9 mouse cellular contexts compared by ENCODE assay signal in the genomic region with DNA sequence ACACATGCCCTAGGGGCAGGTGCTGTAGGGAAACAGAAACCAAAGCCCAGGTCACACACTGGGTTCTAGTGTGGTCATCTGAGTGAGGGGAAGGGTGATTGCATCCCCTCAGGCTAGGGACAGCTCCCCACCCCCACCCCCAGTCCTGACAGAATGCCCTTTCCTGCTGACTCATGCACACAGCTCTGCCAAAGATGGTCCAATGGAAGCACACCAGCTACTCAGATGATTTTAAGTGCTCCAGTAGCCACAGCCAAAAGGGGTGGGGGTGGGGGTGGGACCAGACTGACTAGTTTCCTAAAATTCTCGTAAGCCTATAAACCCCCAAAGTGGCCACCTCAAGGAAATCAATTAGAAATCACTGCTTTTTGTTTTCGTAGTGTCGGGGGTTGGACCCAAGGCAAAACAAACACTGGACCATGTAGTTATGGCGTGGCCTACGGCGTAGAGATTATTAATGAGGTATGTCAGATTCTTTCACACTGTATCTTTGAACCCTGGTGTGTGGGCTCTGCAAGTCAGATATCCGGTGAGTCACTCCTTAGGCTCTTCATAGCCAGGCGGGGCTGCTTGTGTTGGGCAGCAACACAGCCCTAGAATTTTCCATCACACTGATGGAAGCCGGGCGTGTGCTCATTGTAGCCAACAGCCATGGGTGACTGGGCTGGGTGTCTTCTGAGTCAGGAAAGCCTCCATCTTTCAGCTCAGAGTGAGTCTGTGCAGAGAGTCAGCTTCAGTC. TPM values are rescaled to one million over a fixed set of nuclear protein-coding genes. Genes with fewer than 3 reads are reported as not detected.
DNase-seq lines count a peak whose midpoint lies in the region; ATAC-seq lines count a peak whose summit lies in the region.
"Had no signal": no experiment of that assay in that cellular context is flagged by ENCODE, and none has a peak within 500 bp of the region (broad histone marks: within the 10 kb centered on the region; RNA-seq: fewer than 3 reads in every experiment).

No protein-coding gene starts in this region.

- H3K4me1 ChIP-seq in forebrain, embryonic 12.5 days: peaks cover 54% of the 10 kb centered on the region
- peaks cover 53% of the 10 kb centered on the region for H3K4me1 ChIP-seq in hindbrain, embryonic 13.5 days (replicated peaks)
- peaks cover 40% of the 10 kb centered on the region for H3K4me1 ChIP-seq in lung, embryonic 16.5 days (replicated peaks; ENCODE audit: control insufficient read depth, insufficient read depth, low read length)

- no peak overlapping the region for H3K4me3 ChIP-seq in forebrain, embryonic 12.5 days (replicated peaks)
- H3K4me3 ChIP-seq in hindbrain, embryonic 13.5 days: no peak overlapping the region
- no peak overlapping the region for H3K4me3 ChIP-seq in lung, embryonic 16.5 days (ENCODE audit: low read length)
- H3K4me3 ChIP-seq: erythroblast, embryonic 14.5 days had no signal

- 76% methylated on average over 10 of the region's 10 CpGs for WGBS in forebrain, embryonic 12.5 days
- WGBS in hindbrain, embryonic 13.5 days: 57% methylated on average over 10 of the region's 10 CpGs
- 30% methylated on average over 10 of the region's 10 CpGs for WGBS in lung, embryonic 16.5 days

- no peaks in the 10 kb centered on the region for H3K27me3 ChIP-seq in forebrain, embryonic 12.5 days
- no peaks in the 10 kb centered on the region for H3K27me3 ChIP-seq in hindbrain, embryonic 13.5 days
- H3K27me3 ChIP-seq in lung, embryonic 16.5 days (ENCODE audit: control insufficient read depth, insufficient read depth, low read depth, low read length): no peaks in the 10 kb centered on the region

- no peak overlapping the region for H3K9ac ChIP-seq in forebrain, embryonic 12.5 days
- H3K9ac ChIP-seq in hindbrain, embryonic 13.5 days: peak overlapping the region; percentile 46; the same call in 1 of the 2 replicates
- H3K9ac ChIP-seq in lung, embryonic 16.5 days (ENCODE audit: low read length): no peak overlapping the region

- peak overlapping the region; percentile 42 for H3K4me2 ChIP-seq in forebrain, embryonic 12.5 days
- H3K4me2 ChIP-seq in hindbrain, embryonic 13.5 days: peak overlapping the region; percentile 27
- H3K4me2 ChIP-seq in lung, embryonic 16.5 days (ENCODE audit: low read depth, low read length): no peak overlapping the region

- H3K36me3 ChIP-seq in forebrain, embryonic 12.5 days (replicated peaks): no peaks in the 10 kb centered on the region
- no peaks in the 10 kb centered on the region for H3K36me3 ChIP-seq in hindbrain, embryonic 13.5 days
- no peaks in the 10 kb centered on the region for H3K36me3 ChIP-seq in lung, embryonic 16.5 days (ENCODE audit: control insufficient read depth, insufficient read depth, low read length)

- H3K9me3 ChIP-seq in forebrain, embryonic 12.5 days: no peaks in the 10 kb centered on the region
- no peaks in the 10 kb centered on the region for H3K9me3 ChIP-seq in hindbrain, embryonic 13.5 days
- no peaks in the 10 kb centered on the region for H3K9me3 ChIP-seq in lung, embryonic 16.5 days (ENCODE audit: control insufficient read depth, low read length)

- H3K27ac ChIP-seq in forebrain, embryonic 12.5 days: peak overlapping the region; percentile 97
- H3K27ac ChIP-seq in hindbrain, embryonic 13.5 days: peak overlapping the region; percentile 97
- H3K27ac ChIP-seq in lung, embryonic 16.5 days (ENCODE audit: low read length): no peak overlapping the region

- peak; percentile 5; the same call in 1 of the 2 replicates for ATAC-seq in forebrain, embryonic 12.5 days (ENCODE audit: low FRiP score)
- peak; percentile 3; the same call in 1 of the 2 replicates for ATAC-seq in hindbrain, embryonic 13.5 days (ENCODE audit: low FRiP score)
- ATAC-seq in lung, embryonic 16.5 days (ENCODE audit: low read depth): peak; percentile 41

- DNase-seq in urinary bladder, postnatal 25 days (ENCODE audit: low spot score): peak; percentile 46
- DNase-seq in urinary bladder, adult 2 months (ENCODE audit: low spot score): no peak
- DNase-seq in ovary, postnatal 36 days (ENCODE audit: low spot score): no peak
- no peak for DNase-seq in natural killer cell, adult 2 months (ENCODE audit: low spot score in 2 of 2)
- DNase-seq in layer of hippocampus, postnatal 25 days (ENCODE audit: extremely low spot score in 1 of 2, low spot score in 1 of 2): no peak

RNA-seq across cellular contexts. Expression of a gene that starts 54.3 kb away (rescaled TPM):
- polyA plus RNA-seq in urinary bladder, adult 2 months (2012; rRNA removed): 33.4 and 35.5 TPM in 2 replicates
- 7.4 and 7.8 TPM in 2 replicates for polyA plus RNA-seq in forebrain, embryonic 12.5 days (2016; fragmentation: Nextera tagmentation; extraction: Ambion mirVana)
- polyA plus RNA-seq in hindbrain, embryonic 13.5 days (2015; fragmentation: Nextera tagmentation; extraction: Ambion mirVana): 9.0 TPM in 2 replicates
- polyA plus RNA-seq in lung, embryonic 16.5 days (2015; fragmentation: Nextera tagmentation; extraction: Ambion mirVana): 11.7 and 12.8 TPM in 2 replicates
- 10 to 100 TPM; 55.4 to 59.0 TPM for total RNA-seq in layer of hippocampus, postnatal 25 days (2021)
